Mouse (Mus musculus) WW6 (cell line): ENCODE measurements around the gene Tmem132d.

ENCODE experiments used
- DNase-seq: peaks from one replicate; pipeline ENCODE4 v3.0.0-alpha.2; 2013; ENCODE audit warnings: low read depth, low spot score

The Tmem132d gene

DNA sequence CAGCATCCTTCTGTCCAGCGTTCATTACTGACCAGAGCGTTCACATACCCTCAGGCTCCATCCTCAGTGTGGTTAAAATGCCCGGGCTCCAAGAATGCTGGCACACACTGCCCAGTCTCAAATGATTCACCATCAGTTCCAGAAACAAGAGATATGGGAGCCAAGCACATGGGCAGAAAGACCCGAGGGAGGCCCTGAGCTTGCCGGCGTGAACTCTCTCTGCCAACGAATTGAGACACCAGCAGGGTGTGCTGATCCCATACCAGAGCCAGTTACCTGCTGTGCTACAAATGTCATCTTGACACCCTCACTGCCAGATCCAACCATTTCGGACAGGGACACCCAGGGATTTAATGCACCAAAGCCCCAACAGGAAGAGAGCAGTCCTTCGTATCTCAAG is 25.3 kb downstream of the Tmem132d start:
- DNase-seq: no peak

DNA sequence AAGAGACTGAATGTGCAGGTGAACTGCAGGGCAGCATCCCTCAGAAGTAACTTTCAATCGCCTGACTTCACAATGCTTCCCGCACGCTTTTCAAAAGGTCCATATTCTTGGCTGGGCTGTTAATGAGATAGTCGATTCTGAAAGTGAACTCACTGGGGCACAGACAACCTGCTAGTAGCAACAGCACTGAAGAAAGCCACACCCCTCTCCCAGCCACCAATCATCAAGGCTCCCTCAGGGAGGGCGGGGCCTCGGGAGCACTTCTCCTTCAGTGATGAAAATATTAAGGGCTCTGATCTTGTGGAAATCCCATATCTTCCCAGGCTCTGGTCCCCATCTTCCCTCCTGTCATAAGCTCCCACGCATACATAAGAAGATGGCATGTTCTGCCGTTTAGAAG is 27.8 kb downstream of the Tmem132d start:
- DNase-seq: no peak

GRCm38 (mm10) chr5:128404223-128404622 is 28.7 kb downstream of the Tmem132d start:
- DNase-seq: no peak

DNA sequence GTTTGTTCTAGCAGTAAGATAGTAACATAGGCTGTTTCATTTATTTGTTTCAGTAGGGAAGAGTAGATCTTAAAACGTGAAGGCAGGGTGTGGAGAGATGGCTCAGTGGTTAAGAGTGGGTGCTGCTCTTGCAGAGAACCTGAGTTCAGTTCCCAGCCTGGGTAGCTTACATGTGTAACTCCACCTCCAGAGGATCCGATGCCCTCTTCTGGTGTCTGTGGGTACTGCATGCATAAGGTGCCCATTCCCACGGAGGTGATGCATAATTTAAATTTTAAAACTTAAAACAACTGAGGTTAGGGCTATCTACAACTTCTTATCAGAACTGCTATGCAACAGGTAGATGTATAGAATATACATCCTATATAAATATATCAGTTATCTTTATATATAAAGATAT is 40.5 kb downstream of the Tmem132d start:
- peak; percentile 14 for DNase-seq

DNA sequence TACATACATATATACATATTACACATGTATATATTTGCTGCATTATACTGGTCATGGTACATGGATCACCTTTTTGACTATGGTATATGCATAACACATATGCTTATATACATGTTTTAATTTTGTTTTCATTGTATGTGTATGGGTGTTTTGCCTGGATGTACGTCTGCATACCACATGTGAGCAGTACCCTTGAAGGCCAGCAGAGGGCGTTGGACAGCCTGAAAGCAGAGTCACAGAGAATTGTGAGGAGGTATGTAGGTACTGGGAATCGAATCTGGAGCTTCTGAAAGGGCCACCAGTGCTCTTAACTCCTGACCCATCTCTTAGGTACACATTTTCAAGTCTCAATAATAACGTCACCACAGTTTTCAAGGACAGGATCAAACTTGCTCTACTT is 43.2 kb downstream of the Tmem132d start:
- peak; percentile 29 for DNase-seq

- no peak for DNase-seq
Observed at GRCm38 (mm10) chr5:128388358-128389141, 44.3 kb downstream of the Tmem132d start.

DNA sequence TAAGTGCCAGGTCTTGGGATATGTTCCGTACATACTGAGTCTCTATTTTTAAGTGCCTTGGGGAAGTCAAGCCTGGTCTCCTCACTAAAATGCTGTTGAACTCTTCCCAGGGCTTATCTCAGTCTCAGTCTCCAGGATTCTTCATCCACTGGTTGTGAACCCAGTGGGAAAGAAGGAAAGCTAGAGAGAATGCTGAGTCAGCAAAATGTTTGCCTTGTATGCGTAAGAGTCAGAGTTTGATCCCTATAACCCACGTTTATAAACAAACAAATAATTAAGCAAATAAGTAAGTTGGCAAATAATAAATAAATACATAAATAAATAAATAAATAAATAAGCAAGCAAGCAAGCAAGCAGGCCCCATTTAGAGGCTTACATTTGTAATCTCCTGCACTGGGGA is 63.1 kb downstream of the Tmem132d start:
- no peak for DNase-seq

DNA sequence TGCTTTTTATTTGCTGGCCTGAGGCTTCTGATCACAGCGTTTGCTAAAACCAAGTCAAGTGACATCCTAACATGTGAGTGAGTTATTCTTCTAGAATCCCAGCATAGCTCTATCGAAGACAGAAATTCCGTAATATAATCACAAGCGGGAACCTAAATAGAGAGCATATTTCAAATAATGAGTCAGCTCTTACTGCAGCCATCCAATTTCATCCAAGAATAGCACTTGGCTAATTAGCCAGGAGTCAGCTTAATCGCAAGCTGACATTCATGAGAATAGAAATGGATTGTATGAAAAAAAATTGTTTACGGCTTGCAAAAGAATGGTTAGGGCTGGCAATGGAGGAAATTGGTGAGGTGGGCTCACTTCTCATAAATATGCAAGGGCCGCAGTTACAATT is 63.8 kb downstream of the Tmem132d start:
- no peak for DNase-seq

- no peak for DNase-seq
Observed at GRCm38 (mm10) chr5:128365261-128365985, 67.5 kb downstream of the Tmem132d start.

GRCm38 (mm10) chr5:128360946-128361675 is 71.8 kb downstream of the Tmem132d start:
- no peak for DNase-seq

DNA sequence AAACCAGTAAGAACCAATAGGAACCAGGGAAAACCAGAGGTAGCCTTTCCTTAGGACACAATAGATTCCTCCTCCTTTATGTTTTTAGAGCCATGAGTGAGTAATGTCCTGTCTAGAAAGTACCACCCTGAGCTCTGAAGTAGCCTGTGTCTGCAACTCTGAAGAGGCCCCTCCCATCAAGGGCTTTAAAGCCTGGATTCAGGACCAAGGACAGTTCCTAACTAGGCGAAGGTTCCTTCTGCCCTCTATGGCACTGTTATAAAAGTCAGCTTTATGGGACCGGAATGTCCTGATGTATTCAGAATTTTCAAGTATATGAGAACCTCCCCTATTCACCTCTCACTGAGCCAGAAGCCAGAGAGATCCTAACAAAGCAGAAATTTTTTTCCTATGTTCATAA is 84.0 kb downstream of the Tmem132d start:
- peak; percentile 20 for DNase-seq

- no peak for DNase-seq
Observed at GRCm38 (mm10) chr5:128336841-128337240, 96.0 kb downstream of the Tmem132d start.

GRCm38 (mm10) chr5:128332766-128333165 is 100.1 kb downstream of the Tmem132d start:
- DNase-seq: no peak

DNA sequence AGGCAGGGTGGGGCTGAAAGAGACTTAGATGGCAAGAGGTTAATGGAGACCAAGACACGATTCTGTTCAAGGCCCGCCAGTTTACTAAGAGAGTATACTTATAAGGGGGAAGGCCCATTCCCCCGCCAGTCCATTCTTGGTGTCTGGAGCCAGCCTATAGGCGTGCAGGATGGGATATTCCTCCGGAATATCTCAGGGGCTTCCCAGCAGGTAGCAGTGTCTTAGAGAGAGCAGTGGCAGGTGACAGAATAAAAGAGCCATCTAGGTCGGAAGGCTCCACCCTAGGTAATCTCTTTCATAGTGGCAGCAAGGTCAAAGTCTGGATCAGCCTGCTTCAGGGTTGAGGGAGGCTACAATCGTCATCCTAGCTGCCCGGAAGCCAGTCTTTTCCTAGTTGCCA is 102.5 kb downstream of the Tmem132d start:
- DNase-seq: peak; percentile 1

GRCm38 (mm10) chr5:128302387-128302786 is 130.5 kb downstream of the Tmem132d start:
- DNase-seq: no peak

DNA sequence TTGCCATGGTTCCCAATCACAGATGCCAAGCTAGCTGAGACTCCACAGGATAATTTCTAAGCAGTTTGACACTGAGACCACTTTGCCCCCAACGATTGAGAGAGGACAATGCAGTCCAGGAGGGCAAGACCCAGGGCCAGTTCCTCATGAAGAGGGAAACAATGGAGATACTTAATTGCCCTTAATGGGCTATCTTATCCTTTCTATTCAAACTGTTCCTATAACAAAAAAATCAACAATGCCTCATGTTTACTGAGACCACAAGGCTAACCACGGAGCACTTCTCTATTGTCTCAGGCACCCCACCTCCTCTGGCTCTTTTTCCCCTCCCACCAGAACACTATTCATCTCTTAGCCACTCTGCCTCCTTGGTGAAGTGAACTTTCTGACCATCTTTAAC is 141.7 kb downstream of the Tmem132d start:
- peak; percentile 11 for DNase-seq

DNA sequence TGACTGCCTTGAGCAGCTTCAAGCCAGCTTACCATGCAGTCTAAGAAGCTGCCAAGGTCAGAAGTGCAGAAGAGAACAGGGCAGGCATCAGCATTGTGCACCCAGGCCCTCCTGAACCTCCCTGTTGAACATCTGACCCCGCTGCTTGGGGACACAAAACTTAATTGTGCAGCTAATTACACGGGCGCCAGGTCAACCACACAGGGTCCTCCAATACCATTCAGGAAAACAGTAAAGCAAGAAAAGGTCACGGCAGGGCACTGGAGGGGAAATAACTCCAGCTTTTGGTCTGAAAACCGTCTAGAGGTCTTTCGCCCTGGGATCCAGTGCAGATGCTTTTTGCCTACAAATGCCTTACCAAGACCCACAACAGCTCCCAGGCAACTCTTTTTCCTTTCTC is 159.6 kb downstream of the Tmem132d start:
- DNase-seq: no peak

DNA sequence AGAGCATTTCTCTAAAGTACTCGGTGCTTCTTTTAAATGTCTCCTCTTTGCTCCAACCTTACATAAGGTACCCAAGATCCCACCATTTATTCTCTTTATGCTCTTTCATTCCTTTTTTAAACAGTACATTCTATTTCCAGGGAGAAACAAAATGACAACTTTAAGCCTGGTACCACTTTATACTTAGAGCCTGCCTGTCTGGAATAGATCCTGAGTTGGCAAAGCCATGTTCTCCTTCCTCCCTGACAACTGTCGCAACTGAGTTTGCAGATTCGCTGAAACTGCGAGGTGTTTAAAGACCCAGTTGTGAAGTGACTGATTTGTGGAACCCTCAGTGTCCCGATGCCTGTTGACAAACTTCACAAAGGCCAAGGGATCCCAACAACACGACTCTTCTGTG is 165.5 kb downstream of the Tmem132d start:
- no peak for DNase-seq

- no peak for DNase-seq
Observed at GRCm38 (mm10) chr5:128244219-128244618, 188.7 kb downstream of the Tmem132d start.

DNA sequence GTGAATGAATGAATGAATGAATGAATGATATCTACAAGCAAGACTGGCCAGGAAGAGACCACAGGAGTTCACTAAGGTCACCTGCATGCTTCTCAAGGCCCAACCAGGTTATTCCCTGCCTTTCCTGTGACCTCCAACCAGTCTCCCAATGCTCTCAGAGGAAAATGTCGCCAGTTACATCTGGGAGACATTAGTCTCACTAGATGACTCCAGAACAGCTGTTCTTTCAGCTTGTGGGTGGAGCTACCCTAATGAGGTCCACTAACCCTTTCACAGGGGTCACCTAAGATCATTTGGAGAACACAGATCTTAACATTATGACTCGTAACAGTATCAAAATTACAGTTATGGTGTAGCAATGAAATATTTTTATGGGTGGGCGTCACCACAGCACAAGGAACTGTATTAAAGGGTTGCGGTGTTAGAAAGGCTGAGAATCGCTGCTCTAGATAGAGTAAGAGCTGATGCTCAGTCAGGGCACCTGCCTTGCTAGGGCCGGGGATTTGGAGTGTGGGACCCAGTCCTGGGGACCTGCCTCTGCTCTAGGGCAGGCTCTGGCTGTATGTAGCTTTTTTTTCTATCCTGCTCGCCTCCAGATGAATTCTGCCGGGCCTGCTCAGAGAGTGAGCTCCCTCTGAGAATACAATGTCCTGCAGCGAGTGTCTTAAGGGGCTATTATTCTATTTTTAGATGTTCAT is 196.1 kb downstream of the Tmem132d start:
- DNase-seq: no peak

DNA sequence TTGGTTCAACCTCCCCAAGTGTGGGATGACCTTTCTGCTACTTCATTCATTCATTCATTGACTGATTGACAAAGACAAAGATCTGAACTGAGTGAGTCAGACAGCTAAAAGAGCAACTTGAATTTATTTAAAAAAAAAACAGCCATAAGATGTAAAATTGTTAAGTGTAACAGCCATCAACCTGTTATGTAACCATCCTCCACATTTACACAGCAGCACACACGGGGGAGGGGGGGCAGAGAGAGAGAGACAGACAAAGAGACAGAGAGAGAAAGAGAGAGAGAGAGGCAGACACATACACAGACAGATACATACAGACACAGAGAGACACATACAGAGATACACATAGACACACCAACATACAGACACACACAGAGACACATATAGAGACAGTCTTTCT is 197.3 kb downstream of the Tmem132d start:
- no peak for DNase-seq

GRCm38 (mm10) chr5:128233101-128233500 is 199.8 kb downstream of the Tmem132d start:
- no peak for DNase-seq
